Mouse (Mus musculus): ENCODE data around the gene Luc7l3. TPM values are rescaled to one million over a fixed set of nuclear protein-coding genes. Genes with fewer than 3 reads are reported as not detected.

The Luc7l3 gene
- polyA plus RNA-seq (2014; fragmentation: Nextera tagmentation; extraction: Ambion mirVana): 123 and 125 TPM in 2 replicates

- Histone ChIP-seq H3K9me3 (ENCODE audit: control insufficient read depth, low read length) (no peaks in the 10 kb centered on the region), H3K4me2 (ENCODE audit: low read depth, severe bottlenecking) (peak within 1 kb of the TSS; percentile 84), H3K27me3 (ENCODE audit: control insufficient read depth, insufficient read depth, low read length) (no peaks in the 10 kb centered on the region), H3K4me3 (ENCODE audit: low read depth, low read length) (peak within 1 kb of the TSS; percentile 85), H3K36me3 (ENCODE audit: control insufficient read depth, insufficient read depth, low read length) (peaks cover 3% of the 10 kb centered on the region; the same call in 1 of the 2 replicates), H3K27ac (replicated peaks; ENCODE audit: low read depth, low read length) (peak within 1 kb of the TSS; percentile 92), H3K4me1 (ENCODE audit: control insufficient read depth, insufficient read depth, low read length) (peaks cover 8% of the 10 kb centered on the region; the same call in 1 of the 2 replicates), H3K9ac (ENCODE audit: low read length) (peak within 1 kb of the TSS; percentile 95)
- WGBS: under 1% methylated on average over 36 of the region's 36 CpGs
- peak; percentile 95 for DNase-seq (ENCODE audit: low spot score)
- peak; percentile 85 for ATAC-seq (ENCODE audit: insufficient number of reproducible peaks, low FRiP score, low TSS enrichment, low read depth)
These were observed at the start of gene Luc7l3 for GRCm38 (mm10) chr11:94321931-94322400. Gene Luc7l3, minus strand, starts transcription at chr11:94321988.

GRCm38 (mm10) chr11:94370809-94371208, 49.0 kb upstream of the Luc7l3 start:
- ATAC-seq (ENCODE audit: insufficient number of reproducible peaks, low FRiP score, low TSS enrichment, low read depth) (no peak), DNase-seq (ENCODE audit: low spot score) (no peak)
- no peaks in the 10 kb centered on the region for H3K9me3 ChIP-seq (ENCODE audit: control insufficient read depth, low read length)
- no peak overlapping the region for H3K27ac ChIP-seq (replicated peaks; ENCODE audit: low read depth, low read length)
- no peak overlapping the region for H3K4me3 ChIP-seq (ENCODE audit: low read depth, low read length)
- 16% methylated on average over 5 of the region's 5 CpGs for WGBS
- no peak overlapping the region for H3K4me2 ChIP-seq (ENCODE audit: low read depth, severe bottlenecking)
- no peaks in the 10 kb centered on the region for H3K27me3 ChIP-seq (ENCODE audit: control insufficient read depth, insufficient read depth, low read length)
- no peaks in the 10 kb centered on the region for H3K4me1 ChIP-seq (ENCODE audit: control insufficient read depth, insufficient read depth, low read length)
- no peaks in the 10 kb centered on the region for H3K36me3 ChIP-seq (ENCODE audit: control insufficient read depth, insufficient read depth, low read length)
- no peak overlapping the region for H3K9ac ChIP-seq (ENCODE audit: low read length)

- DNase-seq (ENCODE audit: low spot score): no peak
- Histone ChIP-seq H3K9ac (ENCODE audit: low read length) (no peak overlapping the region), H3K27me3 (ENCODE audit: control insufficient read depth, insufficient read depth, low read length) (no peaks in the 10 kb centered on the region), H3K4me1 (ENCODE audit: control insufficient read depth, insufficient read depth, low read length) (no peaks in the 10 kb centered on the region), H3K4me3 (ENCODE audit: low read depth, low read length) (no peak overlapping the region), H3K36me3 (ENCODE audit: control insufficient read depth, insufficient read depth, low read length) (no peaks in the 10 kb centered on the region), H3K27ac (replicated peaks; ENCODE audit: low read depth, low read length) (no peak overlapping the region), H3K9me3 (ENCODE audit: control insufficient read depth, low read length) (no peaks in the 10 kb centered on the region), H3K4me2 (ENCODE audit: low read depth, severe bottlenecking) (no peak overlapping the region)
- WGBS: 74% methylated on average over 6 of the region's 6 CpGs
- ATAC-seq (ENCODE audit: insufficient number of reproducible peaks, low FRiP score, low TSS enrichment, low read depth): no peak
These were observed 48.2 kb upstream of the Luc7l3 start for GRCm38 (mm10) chr11:94369981-94370380.

DNA sequence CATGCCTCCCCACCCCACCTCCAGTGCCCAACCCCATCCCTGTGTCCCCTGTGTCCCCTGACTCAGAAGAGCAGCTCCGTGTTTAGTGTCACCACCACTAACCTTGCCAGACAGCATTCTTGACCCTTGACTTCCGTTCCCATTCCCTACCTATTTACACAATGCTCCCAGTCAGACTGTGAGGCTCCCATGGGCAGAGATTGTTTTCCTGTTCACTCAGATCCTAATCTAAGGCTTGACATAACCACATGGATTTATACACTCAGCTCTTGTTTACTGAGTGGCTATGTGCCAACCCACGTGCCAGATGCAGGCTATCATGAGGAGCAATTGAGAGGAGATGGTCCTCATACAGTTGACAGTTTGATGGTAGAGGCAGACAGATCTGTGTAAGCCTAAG, 43.6 kb upstream of the Luc7l3 start:
- Histone ChIP-seq H3K4me1 (ENCODE audit: control insufficient read depth, insufficient read depth, low read length) (no peaks in the 10 kb centered on the region), H3K27me3 (ENCODE audit: control insufficient read depth, insufficient read depth, low read length) (no peaks in the 10 kb centered on the region), H3K27ac (replicated peaks; ENCODE audit: low read depth, low read length) (no peak overlapping the region), H3K9ac (ENCODE audit: low read length) (no peak overlapping the region), H3K9me3 (ENCODE audit: control insufficient read depth, low read length) (no peaks in the 10 kb centered on the region), H3K4me3 (ENCODE audit: low read depth, low read length) (no peak overlapping the region), H3K36me3 (ENCODE audit: control insufficient read depth, insufficient read depth, low read length) (no peaks in the 10 kb centered on the region), H3K4me2 (ENCODE audit: low read depth, severe bottlenecking) (no peak overlapping the region)
- ATAC-seq (ENCODE audit: insufficient number of reproducible peaks, low FRiP score, low TSS enrichment, low read depth) (no peak), DNase-seq (ENCODE audit: low spot score) (no peak)
- 79% methylated on average over 3 of the region's 3 CpGs for WGBS

DNA sequence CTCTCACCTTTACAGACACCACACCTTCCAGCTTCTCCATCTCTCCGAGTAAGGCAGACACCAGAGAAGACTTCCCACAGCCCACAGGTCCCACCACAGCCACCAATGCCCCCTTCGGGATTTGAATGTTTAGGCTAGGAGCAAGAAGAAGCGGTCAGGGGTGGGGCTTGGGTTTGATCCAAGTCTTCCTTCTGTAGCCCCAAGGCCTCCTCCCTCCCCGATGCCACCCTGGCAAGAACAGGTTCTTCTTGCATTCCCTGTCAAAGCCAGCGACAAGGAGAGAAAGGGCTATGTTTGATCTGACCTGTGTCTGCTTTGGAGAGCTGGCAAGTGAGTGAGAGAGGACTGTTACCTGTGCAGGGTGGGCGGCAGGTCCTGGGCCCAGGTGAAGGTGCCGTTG, 41.9 kb upstream of the Luc7l3 start:
- ATAC-seq (ENCODE audit: insufficient number of reproducible peaks, low FRiP score, low TSS enrichment, low read depth) (no peak), DNase-seq (ENCODE audit: low spot score) (no peak)
- no peaks in the 10 kb centered on the region for H3K9me3 ChIP-seq (ENCODE audit: control insufficient read depth, low read length)
- WGBS: 89% methylated on average over 7 of the region's 7 CpGs
- no peak overlapping the region for H3K9ac ChIP-seq (ENCODE audit: low read length)
- H3K4me1 ChIP-seq (ENCODE audit: control insufficient read depth, insufficient read depth, low read length): no peaks in the 10 kb centered on the region
- H3K27me3 ChIP-seq (ENCODE audit: control insufficient read depth, insufficient read depth, low read length): no peaks in the 10 kb centered on the region
- H3K27ac ChIP-seq (replicated peaks; ENCODE audit: low read depth, low read length): no peak overlapping the region
- no peak overlapping the region for H3K4me2 ChIP-seq (ENCODE audit: low read depth, severe bottlenecking)
- no peaks in the 10 kb centered on the region for H3K36me3 ChIP-seq (ENCODE audit: control insufficient read depth, insufficient read depth, low read length)
- no peak overlapping the region for H3K4me3 ChIP-seq (ENCODE audit: low read depth, low read length)

- no peak for DNase-seq (ENCODE audit: low spot score)
- no peaks in the 10 kb centered on the region for H3K27me3 ChIP-seq (ENCODE audit: control insufficient read depth, insufficient read depth, low read length)
- no peaks in the 10 kb centered on the region for H3K9me3 ChIP-seq (ENCODE audit: control insufficient read depth, low read length)
- H3K27ac ChIP-seq (replicated peaks; ENCODE audit: low read depth, low read length): no peak overlapping the region
- H3K36me3 ChIP-seq (ENCODE audit: control insufficient read depth, insufficient read depth, low read length): no peaks in the 10 kb centered on the region
- H3K4me2 ChIP-seq (ENCODE audit: low read depth, severe bottlenecking): no peak overlapping the region
- H3K4me1 ChIP-seq (ENCODE audit: control insufficient read depth, insufficient read depth, low read length): no peaks in the 10 kb centered on the region
- 93% methylated on average over 5 of the region's 5 CpGs for WGBS
- H3K9ac ChIP-seq (ENCODE audit: low read length): no peak overlapping the region
- no peak overlapping the region for H3K4me3 ChIP-seq (ENCODE audit: low read depth, low read length)
- ATAC-seq (ENCODE audit: insufficient number of reproducible peaks, low FRiP score, low TSS enrichment, low read depth): no peak
These were observed 40.3 kb upstream of the Luc7l3 start for GRCm38 (mm10) chr11:94362101-94362500.

DNA sequence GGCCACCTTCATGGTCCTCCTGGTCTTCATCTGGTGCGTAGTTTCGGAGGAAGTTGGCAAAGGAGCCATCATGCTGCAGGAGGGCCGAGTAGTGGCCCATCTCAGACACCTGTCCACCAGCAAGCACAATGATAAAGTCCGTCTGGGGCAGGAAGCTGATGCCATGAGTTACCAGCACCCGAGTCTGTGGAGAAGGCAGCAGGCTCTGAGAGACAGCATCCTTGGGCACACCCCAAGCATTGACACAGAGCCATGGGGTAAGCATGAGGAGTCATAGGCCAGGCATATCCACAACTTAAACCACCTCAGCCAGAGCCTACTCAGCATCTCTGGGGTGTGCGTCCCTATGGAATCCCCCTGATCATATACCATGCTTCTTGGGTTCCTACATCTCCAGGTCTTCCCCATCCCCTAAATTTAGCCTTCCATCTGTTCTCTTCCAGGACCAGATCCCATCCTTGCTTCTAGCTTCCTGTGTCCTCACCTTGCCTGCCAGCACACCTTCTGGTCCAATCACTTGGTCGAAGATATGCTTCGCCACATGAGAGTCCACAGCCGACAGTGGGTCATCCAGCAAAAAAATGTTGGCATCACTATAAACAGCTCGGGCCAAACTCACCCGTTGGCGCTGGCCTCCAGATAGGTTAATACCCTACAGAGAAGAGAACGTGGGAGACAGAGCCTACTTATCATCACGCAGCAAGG, 39.5 kb upstream of the Luc7l3 start:
- no peak for ATAC-seq (ENCODE audit: insufficient number of reproducible peaks, low FRiP score, low TSS enrichment, low read depth)
- no peak overlapping the region for H3K9ac ChIP-seq (ENCODE audit: low read length)
- H3K27ac ChIP-seq (replicated peaks; ENCODE audit: low read depth, low read length): no peak overlapping the region
- no peak overlapping the region for H3K4me2 ChIP-seq (ENCODE audit: low read depth, severe bottlenecking)
- H3K27me3 ChIP-seq (ENCODE audit: control insufficient read depth, insufficient read depth, low read length): no peaks in the 10 kb centered on the region
- 91% methylated on average over 14 of the region's 14 CpGs for WGBS
- H3K4me3 ChIP-seq (ENCODE audit: low read depth, low read length): no peak overlapping the region
- H3K36me3 ChIP-seq (ENCODE audit: control insufficient read depth, insufficient read depth, low read length): no peaks in the 10 kb centered on the region
- H3K9me3 ChIP-seq (ENCODE audit: control insufficient read depth, low read length): no peaks in the 10 kb centered on the region
- DNase-seq (ENCODE audit: low spot score): no peak
- no peaks in the 10 kb centered on the region for H3K4me1 ChIP-seq (ENCODE audit: control insufficient read depth, insufficient read depth, low read length)

DNA sequence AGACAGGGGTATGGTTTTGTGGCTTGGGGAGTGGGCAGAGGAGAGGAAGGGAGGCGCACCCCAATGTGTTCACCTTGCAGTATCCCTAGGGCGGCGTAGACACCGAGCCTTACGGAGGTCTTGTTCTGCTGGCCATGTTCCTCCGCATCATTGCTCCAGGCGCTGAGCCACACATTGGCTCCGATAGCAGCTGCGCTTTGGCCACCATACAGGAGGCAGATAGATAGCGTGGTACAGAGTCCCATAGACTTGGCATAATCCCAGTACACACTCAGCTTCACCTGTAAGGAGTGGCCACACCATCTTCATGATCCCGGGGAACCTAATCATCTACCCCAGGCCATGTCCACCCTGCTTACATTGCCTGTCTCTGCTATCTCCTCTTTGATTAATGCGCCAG, 37.4 kb upstream of the Luc7l3 start:
- 97% methylated on average over 12 of the region's 12 CpGs for WGBS

More for the DNA sequence above, 37.4 kb upstream of the Luc7l3 start:
- Histone ChIP-seq H3K4me1 (ENCODE audit: control insufficient read depth, insufficient read depth, low read length) (no peaks in the 10 kb centered on the region), H3K27me3 (ENCODE audit: control insufficient read depth, insufficient read depth, low read length) (no peaks in the 10 kb centered on the region), H3K9ac (ENCODE audit: low read length) (no peak overlapping the region), H3K36me3 (ENCODE audit: control insufficient read depth, insufficient read depth, low read length) (no peaks in the 10 kb centered on the region), H3K27ac (replicated peaks; ENCODE audit: low read depth, low read length) (no peak overlapping the region), H3K4me2 (ENCODE audit: low read depth, severe bottlenecking) (no peak overlapping the region), H3K9me3 (ENCODE audit: control insufficient read depth, low read length) (no peaks in the 10 kb centered on the region), H3K4me3 (ENCODE audit: low read depth, low read length) (no peak overlapping the region)
- DNase-seq (ENCODE audit: low spot score) (no peak), ATAC-seq (ENCODE audit: insufficient number of reproducible peaks, low FRiP score, low TSS enrichment, low read depth) (no peak)
